Mouse (Mus musculus) hematopoietic stem cell, adult 5-6 weeks (primary cell): ENCODE measurements around the gene A830031A19Rik. TPM values are rescaled to one million over a fixed set of nuclear protein-coding genes. Genes with fewer than 3 reads are reported as not detected.
A peak's percentile ranks its signal among the peaks of the same experiment; 100 is the strongest.

ENCODE experiments used
- ATAC-seq, 2 experiments: fragments of 125-278 bp in 1 of 2; replicated peaks in 1 of 2; 2 replicates each; pipeline ENCODE4 v1.8.0; 2016 to 2017; ENCODE audit warnings: inconsistent platforms in 2 of 2, mild to moderate bottlenecking in 2 of 2, moderate number of reproducible peaks in 2 of 2, low read depth in 1 of 2, moderate TSS enrichment in 1 of 2; ENCODE audit not compliant: low FRiP score in 2 of 2, poor library complexity in 2 of 2, severe bottlenecking in 2 of 2, insufficient read depth in 1 of 2, low TSS enrichment in 1 of 2
- total RNA-seq: library from RNA; stranded (forward); fragments of 172-1452, 232-1000 nt; gene quantifications from 2 replicates; pipeline ENCODE4 v1.2.3, GENCODE M21; 2017

The A830031A19Rik gene
- total RNA-seq, 1 experiment from 2014 or later, result not detected

DNA sequence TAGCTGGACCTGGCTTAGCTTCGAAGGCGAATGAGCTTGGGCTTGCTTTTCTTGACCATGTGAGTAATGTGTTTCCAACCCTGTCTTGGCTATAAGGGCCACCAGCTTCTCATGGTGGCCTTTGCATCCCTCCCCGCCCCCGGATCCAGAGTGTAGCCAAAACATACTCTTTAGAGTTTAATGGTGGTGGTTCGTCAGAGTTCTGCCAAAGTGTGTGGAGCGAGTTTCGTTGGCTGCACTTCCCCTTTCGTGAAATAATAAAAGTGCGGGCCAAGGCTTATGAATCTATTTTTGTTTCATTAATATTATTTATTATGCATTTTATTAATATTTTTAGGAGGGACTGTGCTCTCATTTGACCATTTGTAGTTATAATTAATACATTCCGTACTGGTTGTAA is 24.4 kb upstream of the A830031A19Rik start:
- ATAC-seq, result peak; percentile 23 to 47; a peak in 2 of 4 replicates

DNA sequence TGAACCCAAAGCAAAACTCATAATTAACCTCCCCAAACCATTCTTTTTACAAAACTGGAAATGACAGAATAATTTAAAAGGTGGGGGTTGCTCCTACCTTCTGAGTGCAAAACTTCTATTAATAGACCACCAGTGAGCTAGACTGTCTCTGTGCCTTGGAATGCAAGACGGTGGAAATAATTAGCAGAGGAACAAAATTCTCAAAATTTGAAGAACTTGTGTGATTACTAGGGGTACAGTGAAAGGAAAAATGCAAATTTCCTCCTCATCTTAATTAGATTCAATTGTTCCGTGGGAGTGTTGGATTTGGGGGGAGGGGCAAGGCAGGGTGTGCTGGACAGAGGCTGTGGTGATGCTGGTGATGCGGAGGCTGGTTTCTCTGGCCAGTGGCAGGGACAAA is 23.8 kb upstream of the A830031A19Rik start:
- no peak for ATAC-seq

DNA sequence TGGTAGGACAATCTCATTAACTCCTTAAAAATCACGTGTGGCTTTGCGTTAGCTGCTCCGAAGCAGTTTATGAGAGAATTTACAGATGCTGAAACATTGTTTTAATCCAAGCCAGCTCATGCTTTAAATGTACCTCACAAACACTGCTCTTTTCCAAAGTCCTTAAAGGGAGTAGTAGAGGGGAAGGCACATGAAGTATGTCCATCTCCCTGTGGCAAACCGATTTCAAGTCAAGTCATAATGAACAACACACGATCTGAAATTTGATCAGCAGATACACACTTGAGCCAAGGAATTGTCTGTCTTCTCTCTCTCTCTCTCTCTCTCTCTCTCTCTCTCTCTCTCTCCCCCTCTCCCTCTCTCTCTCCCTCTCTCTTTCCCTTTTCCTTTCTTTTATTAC is 23.2 kb upstream of the A830031A19Rik start:
- no peak for ATAC-seq

DNA sequence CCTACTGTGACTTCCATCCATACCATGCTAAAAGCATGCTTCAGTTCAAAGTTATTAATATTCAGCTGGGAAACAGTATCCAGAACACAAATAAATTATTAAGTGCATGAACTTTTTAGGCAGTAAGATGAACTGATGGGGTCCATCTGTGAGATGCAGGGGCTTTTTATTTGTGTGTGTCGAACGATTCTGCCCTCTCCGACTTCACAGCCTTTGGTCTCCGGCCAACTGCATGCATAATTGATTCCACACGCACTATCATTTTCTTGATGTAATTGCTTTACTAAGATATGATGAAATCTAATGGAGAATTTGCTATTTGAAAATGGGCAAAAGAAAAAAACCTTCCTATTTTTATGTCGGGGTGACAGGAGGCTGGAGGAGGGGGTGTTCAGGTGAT is 22.2 kb upstream of the A830031A19Rik start:
- ATAC-seq, result no peak

DNA sequence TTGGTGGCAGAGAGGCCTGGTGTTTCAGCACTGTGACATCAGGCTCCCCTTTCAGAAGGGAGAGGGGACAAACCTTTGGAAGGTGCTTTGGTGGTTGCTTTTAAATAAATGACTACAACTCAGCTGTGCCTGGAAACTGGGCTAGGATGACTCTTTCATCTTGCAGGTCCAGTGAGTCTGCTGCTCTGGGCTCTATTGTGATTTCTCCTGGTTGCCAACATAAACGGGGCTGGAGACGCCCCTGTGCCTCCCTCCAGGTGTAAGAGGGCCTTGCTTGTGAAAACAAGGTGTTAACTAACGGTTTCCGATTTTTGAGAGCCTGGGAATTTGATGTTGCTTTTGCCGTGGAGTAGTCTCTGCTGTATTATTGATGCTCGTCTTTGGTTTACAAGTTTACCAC is 21.6 kb upstream of the A830031A19Rik start:
- ATAC-seq, result no peak

DNA sequence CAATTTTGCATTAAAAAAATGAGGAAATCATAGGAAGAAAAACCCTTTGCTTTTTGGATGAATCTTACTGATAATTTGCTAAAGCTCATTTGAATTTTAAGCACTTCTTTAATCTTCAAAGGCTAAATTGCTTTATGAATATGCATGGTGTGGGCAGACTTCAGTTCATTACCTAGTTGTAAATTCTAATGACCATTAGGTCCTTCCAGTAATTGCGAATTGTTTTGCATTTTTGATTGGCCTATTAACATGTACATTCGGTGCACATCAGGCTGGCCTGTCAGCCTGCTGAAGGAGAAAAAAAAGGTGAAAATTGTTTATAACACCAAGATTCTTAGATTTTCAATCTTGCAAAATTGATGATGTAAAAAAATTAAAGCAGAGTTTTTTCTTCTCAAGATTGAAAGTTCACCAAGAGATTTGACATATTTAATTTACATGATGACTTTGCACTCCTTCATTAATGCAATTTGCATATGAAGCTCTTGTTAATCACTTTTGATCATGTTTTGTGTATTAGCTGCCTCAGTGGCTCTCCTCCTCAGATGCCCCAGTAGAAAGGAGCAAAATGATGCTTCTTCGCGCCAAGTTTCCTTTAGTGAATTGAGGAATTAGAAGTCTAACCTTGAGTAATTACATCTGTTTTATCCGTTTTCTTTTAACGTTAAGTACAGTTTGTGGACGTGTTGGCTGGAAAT is 21.0 kb upstream of the A830031A19Rik start:
- ATAC-seq, result no peak

DNA sequence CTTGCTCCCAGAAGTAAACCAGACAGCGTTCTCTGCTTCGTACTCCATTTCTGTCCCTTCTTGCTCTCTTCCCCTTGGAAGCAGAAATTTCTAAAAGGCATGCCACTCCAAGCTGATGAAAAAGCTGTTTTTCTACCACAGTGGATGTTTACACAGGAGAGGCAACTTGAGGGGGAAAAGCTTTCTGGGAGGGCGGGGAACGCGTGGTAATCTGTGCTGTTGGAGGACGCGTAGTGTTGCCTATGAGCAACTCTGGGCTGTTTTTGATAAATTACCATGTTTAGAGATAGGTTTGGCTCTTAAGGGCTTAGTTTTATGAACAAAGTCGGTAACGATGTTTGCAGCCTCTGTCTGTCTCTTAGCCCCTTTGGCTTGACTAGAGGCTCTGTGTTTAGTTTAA is 20.4 kb upstream of the A830031A19Rik start:
- ATAC-seq, result no peak

DNA sequence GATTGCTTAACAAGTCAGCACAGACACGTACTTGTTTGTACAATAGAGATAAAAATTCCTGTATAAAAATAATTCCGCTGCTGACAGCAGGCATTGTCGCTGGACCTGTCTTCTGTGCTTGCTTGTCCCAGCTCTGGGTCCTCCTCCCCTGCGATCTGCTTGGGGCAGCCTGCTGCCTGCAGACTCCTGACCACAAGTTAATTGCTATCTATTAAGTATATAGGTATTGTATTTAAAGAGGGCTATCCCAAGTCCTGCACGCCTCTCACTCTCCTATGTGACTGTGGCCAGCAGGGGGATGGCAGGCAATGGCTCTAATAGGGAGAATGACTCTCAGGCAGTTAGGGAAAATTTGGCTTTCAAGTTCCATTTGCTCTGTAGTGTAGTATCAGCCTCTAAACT is 19.2 kb upstream of the A830031A19Rik start:
- ATAC-seq, result peak in 1 of 2 experiments; percentile 25; a peak in 1 of 4 replicates

DNA sequence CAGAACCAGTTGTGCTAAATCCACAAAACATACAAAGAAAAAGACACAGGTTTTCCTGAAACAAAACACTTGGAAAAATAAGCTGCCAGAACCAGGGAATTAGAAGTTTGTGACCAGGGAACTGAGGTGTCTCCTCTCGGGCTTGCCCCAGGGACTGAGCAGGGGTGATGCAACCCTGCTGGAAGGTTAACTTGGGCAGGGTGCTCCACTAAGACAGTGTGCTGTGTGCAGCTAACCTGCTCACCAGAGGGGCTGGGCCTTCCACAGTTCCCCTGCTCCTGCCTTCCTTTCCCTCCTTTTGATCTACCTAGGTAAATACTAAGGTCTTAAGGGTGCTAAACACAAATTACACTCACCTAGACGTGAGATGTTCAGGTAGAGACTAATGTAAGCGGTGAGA is 17.8 kb upstream of the A830031A19Rik start:
- ATAC-seq, result no peak

DNA sequence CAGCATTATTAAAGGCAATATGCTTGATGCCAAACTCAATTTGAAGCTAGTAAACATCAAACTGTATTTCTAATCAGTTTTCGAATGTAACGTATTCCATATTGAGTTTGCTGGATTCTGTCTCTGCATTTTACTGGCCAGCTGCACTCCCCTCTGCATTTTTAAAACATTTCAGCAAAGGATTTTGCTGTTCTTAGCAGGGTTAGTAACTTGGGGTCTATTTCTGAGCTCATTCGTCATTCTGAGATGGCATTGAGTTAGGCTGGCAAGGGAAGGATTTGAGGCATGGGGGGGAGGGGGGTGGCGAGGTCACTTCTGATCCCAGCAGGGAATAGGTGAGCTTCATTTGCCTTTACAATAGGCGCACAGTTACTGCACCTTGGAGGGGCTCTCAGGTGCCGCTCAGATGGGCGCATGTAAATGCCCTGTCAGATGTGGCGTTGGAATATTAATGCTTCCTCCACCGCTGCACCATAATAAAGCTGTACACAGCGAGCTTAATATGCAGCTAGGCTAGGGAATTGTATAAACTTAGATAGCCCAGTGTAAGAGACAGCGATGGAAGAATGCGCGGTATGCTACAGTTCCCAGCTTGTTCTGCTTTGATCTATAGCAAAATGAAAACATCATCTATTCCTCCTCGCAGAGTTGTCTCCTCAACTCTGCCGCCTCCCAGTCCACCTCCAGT is 16.7 kb upstream of the A830031A19Rik start:
- no peak for ATAC-seq

DNA sequence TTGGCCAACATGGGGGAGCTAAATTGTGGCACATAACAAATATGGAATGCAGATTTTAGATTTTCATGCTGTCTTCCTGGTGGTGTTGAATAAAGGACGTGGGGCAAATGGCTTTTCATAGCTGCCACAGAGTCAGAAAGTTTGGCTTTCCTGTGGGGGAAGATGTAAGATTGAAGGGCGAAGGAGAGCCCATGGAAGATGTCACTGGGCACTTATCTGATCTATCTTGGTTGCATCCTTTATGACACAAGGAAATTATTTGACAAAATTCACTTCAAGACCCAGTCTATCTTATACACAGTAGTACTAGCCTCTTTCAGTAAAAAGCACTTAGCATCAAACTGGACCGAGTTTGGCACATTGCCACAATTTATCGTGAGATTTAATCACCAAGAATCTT is 15.6 kb upstream of the A830031A19Rik start:
- ATAC-seq, result no peak

DNA sequence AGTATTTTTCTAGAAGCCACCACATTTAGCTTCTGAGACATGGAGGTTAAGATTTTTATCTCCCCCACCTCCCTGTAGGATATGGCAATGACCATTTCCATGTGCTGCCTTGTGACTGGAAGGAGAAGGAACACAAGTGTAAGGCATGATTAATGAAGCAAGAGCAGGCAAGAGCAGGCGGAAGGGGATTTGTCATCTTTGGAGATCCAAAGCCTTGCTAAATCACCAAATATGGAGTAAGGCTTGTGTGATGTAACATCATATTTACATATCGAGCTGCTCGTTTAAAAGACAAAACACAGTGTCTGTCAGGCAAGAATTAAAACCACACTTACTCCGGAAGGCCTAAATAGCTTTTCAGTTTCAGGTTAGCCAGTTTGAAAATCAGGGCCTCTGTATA is 12.2 kb upstream of the A830031A19Rik start:
- ATAC-seq, result peak in 1 of 2 experiments; percentile 36; a peak in 1 of 4 replicates

DNA sequence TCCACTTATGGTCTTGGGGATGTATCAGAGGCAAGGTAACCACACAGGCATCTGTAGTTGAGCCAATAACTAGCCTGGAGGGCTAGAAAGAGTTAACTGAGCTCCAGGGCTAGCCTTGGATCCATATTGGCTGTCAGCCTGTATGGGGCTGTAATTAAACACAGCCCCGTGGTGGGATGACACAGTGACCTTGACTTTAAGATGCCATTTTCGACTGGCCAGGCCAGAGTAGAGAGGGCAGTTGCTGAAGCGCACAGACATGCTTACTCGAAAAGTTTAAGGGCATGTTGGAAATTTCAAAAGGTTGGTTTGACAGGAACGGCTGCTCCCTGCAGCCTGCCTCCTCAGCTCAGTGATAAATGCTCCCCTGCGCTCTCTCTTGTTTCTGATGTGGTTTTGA is 11.1 kb upstream of the A830031A19Rik start:
- ATAC-seq, result no peak

DNA sequence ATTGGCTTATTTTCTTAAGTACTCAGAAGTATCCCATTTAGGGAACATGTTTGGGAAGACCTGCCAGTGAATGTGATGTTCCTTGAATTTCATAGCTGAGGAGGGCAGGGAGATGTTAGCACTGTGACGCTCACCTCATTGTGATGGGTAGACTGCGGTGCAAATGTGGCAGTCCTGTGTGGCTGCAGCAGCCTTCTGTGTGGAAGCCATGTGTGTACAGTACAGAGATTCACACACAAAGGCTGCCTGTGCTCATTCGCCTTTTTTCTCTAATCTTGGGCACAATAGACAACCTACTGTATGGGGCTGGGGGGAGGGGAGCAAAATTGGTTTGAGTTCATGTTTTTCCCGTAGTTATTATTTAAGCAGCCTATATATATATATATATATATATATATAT is 9.7 kb upstream of the A830031A19Rik start:
- no peak for ATAC-seq

DNA sequence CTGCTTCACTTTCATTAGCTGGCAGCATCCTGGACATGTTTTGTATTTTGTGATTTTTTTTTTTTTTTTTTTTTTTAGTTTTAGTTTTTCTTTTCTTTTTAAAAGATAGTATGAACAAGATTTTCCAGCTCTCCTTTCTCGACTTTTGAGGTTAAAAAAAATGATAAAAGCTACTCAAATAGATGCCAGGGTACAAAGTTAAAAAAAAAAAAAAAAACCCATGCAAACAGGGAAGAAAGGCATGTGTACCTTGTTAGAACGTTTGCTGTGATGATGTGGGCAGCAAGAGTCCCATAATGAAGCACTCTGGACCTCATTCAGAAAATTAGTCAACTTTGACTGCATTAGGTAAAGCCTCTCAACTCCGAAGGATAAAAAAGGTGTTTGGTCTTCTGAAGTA is 9.2 kb upstream of the A830031A19Rik start:
- no peak for ATAC-seq

DNA sequence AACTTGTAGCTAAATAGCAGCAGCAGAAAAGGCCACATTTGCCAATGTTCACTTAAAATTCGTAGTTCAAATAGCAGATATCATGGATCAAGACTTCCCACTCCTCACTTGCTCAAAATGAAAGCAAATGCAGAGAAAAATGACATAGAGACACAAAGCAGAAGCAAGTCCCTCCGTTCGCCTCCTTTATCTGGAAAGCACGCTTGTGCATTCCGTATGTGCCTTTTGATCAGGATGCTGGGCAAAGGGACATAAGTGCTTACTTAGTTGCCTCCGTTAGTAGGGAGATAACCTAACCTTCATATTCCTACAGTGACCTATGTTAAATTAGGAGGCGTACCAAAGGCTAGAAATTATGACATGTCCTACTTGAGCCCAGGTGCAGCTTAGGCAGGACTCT is 8.6 kb upstream of the A830031A19Rik start:
- ATAC-seq, result no peak

DNA sequence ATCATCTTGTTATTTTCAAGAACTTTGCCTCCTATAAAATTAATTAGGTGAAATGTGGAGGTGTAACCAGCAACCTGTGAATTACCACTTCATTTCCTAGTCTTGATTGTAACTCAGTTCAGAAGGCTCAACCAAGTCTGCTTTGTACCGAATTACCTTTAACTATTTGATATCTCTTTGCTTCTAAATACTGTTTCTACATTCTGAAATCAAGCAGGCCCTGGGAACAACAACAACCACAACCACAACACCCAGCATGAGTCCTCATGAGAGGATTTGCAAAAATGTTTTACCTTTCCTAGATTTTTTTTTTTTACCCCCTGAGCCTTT is 8.2 kb upstream of the A830031A19Rik start:
- no peak for ATAC-seq

DNA sequence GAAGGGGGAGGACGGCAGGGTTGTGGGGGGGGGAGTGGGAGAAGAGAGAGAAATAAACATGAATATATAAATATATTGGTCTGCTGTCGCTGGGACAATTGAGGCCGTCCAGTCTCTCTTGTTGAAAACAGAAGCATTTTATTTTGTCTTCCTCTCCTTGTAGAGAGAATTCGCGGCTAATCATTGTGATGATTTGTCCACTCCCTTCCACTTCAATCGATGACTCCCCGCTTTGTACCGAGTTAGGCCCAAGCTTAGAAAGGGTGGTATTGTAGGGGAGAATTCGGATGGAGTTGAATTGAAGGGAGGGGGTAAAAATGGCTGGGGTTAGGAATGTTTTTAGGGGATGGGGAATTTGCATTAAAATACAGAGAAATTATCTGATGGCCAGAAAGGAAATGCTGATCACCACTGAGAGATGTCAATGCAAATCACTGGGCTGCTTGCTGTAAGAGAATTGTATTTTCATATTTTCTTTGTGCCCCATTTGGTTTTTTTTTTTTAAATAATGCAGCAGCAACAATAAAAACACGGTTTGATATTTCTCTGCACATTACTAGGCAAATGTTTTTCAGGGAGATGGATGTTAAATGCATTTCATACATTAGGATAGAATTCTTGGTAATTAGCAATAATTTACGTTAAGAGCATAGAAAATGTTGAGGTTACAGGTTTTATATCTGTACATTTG is 7.7 kb upstream of the A830031A19Rik start:
- ATAC-seq, result no peak
